Mouse (Mus musculus): ENCODE measurements at regions not wholly inside any gene's neighbourhood (a gene's known extent, or its start where the extent isn't known, plus 50 kb on each side); places are given as distances from the start of the nearest gene placed in this dataset.

DNA sequence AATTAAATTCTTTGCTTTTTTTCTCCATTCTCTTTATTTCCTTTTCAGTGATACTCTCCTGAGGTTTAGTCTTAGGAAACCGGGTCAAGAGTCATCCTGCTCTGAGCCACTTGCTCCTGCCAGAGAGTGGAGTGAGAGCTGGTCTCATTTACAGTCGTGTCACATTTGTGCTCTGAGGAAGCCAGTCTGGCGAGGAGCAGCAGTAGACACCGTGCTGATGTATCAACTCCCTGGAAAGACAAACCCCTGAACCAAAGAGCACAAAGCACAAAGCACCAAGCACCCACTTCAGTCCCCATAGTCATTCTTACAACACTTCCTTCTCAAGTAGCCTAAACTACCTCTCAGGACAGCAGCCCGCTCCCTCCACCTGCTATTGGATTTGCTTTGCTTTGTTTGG is 390.7 kb downstream of the Wdr11 start:
- DNase-seq (ENCODE audit: low spot score), result peak; percentile 30

DNA sequence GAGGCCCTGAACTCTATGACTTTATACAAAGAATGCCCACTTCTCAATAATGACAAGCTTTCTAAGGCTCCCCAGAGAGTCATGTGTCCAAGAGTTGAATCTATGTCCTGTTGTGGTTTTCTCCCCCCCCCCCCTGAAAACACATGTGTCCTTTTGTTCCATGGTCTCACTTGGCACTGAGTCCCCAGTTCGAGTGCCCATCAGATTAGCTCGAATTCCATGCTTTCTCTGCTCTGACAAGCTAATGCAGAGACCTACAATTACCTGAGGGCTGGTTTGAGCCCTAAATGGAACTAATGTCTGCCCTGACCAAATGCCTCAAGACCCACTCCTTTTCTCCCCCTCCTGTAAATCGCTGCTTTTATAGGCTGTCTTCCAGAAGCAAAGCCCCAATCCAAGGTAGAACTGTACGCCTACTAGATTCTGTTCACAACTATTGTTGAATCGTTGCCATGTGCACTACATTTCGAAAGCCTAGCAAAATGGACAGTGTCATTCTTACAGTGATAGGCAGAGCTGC is 392.0 kb downstream of the Wdr11 start:
- no peak for DNase-seq (ENCODE audit: low spot score)

DNA sequence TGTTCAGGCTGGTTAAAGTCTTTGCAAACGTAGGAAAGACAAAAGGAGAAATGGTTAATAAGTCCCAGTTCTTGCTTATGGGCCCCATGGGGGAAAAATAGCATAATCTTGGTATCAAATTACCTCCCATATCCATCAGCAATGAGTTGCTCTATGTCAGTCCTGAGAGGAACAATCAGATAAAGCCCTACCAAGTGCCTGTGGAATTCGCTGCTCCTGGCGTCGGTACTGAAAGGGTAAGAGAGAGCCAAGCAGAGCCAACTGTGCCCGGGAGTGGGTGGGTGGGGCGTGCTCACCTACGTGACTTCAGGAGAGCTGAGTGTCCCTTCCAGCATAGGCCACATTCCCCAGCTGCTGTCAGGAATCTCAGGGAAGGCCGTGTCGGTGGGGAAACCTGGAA is 392.7 kb downstream of the Wdr11 start:
- DNase-seq (ENCODE audit: low spot score), result peak; percentile 73

DNA sequence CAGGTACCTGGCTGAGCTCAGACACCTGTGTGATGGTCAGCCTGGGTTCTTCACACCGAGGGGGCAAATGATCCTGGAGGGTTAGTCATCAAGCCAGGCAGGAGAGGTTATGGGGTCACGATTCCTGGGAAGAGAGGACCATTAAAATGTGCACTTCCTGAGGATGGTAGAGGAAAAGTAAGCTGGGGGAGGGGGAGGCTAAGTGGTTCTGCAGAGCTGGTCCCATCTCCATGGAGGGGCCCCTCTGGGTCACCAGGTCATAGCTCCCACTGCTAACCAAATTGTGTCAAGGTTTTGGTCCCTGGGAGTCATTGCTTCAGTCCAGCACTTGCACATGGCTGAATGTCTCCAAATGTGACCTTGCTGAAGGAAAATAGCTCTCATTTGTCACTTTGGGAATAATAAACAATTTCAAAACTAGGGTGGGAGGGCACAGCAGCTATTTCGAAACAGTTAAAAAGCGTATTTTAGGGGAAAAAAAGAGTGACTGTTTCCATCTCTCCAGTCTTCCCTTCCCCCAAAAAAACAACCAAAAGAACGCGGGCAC is 395.5 kb downstream of the Wdr11 start:
- peak; percentile 28 for DNase-seq (ENCODE audit: low spot score)

DNA sequence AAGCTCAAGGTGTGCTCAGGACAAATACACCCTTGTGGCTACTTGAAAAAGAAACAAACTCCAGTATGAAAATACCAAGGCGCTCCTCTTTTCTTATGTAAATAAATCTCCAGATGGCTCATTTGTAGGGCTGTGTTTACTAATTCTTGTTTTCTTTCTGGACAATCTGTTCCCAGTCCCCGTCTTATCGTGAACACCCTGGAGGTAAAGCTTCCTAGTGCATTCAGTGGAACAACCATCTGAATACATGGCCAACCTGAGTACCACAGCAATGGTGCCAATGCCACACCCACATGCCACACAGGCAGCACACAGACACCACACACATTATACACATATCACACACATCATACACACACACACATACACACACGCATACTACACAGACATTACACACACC is 396.1 kb downstream of the Wdr11 start:
- peak; percentile 26 for DNase-seq (ENCODE audit: low spot score)

DNA sequence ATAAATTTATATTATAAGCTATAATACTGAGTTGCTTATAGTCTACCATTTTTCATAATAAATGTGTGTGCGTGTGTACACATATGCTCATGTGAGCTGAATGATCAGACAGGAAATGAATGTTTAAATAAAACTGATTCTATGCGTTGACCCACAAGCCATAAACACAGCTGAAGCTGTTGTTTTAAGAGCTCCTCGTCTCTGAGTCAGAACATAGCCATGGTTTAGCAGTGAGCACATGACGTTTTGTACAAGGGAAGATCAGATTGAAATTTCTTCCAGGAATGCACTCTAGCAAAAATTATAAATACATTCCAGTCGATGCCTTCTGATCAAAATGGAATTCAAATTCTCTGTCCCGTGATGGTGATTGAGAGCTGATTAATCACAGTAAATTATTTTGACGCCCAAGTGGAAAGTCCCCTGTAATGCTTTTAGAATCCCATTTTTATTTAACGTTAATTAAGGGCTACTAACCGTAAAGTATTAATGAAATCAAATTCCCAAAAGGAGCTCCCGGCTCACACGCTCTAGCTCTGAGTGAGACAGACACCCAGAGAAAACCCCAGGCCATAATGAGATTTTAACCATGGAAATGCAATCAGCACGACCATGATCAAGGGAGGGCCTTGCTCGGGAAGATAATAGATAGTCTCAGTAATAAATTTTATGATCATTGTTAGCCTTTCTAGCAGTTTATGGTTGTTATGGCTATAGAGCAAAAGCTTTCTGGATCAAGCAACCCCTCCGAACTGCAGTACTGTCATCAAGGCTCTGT is 402.0 kb downstream of the Wdr11 start:
- no peak for DNase-seq (ENCODE audit: low spot score)

DNA sequence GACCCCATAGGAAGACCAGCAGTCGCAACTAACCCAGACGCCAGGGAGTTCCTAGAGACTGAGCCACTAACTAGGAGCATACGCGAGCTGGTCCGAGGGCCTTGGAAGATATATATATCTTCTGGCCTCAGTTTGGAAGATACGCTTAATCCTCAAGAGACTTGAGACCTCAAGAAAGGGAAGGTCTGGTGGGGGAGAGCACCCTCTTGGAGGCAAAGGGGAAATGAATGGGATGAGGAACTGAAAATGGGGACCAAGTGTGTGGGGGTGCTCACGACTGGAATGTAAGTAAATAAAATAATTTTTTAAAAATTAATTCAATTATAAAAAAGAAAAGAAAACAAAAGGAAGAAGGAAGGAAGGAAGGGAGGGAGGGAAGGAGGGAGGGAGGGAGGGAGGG is 403.9 kb downstream of the Wdr11 start:
- DNase-seq (ENCODE audit: low spot score), result no peak

DNA sequence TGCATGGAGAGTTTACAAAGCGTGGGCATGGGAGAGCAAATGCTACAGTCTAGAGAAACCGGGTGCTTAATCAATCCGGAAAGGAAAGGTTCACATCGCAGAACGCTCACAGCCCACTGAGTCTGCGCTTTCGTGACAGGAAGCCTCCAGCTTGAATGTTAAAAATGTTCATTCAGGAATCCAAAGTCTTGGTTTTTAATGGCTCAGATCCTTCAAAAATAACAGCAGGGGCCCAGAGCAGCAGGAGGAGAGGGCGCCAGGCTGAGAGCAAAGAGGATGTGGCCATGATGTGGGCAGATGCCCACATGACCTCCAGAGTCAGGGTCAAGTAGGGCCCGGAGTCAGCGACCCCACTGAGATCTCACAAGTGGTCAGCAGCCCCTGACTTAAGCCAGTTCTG is 409.4 kb downstream of the Wdr11 start:
- no peak for DNase-seq (ENCODE audit: low spot score)

DNA sequence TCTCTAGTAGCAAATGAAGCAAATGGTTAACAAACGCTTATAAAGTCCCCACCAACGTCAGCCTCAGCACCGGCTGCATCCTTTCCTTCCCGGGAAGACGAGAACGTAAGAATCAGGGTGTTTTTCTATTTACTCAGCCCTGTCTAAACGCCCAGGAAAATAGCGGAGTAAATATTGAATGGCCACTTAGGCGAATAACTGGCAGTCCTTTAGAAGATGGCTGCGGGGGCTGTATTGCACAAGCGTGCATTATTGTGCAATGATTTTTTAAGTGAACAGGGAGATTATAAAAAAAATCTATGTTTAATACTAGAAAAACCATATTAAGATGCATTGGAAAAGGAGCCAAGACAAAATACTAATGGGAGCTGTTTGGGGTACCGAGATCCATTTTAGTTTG is 410.3 kb downstream of the Wdr11 start:
- DNase-seq (ENCODE audit: low spot score), result peak; percentile 75

DNA sequence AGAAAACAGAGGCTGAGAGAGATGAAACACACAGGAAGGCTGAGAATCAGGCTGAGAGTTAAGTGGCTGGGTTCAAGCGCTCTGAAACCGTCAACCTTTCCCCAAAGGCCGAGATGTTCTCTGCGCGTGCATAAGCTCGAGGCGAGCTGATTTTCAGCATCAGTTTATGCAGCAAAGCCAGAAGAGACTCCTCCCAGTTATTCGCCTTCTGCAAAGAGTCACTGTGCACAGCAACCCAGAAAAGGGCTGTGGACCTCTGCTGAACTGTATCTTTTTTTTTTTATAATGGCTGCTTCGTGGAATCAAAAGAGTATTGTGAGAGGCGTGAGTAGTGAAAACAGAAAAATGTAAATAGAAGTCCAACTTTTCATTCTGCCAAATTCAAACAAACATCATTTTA is 413.7 kb downstream of the Wdr11 start:
- no peak for DNase-seq (ENCODE audit: low spot score)

DNA sequence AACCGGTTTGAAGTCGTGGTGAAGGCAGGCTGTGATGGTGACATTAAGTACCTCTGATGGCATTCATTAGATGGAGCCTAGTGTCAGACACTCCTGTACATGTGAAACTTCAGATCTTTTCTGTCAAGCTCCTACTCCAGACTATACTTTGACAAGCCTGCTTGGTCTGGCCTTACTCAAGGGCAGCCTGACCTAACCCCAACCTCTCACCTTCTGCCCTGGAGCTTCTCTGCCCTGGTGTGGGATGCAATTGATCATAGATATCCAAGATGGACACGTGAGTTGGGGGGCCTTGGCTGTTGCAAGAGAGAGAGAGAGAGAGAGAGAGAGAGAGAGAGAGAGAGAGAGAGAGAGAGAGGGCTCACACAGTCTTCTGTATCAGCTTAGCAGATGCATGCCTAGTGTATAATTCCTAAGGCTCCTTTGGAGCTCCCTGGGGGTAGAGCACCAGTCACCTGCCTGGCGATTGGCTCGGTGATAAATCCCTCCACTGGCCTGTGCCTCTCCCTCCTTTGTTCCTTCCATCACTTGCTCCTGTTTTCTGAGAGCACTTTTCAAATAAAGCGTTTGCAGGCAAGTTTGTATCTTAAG is 416.4 kb downstream of the Wdr11 start:
- DNase-seq (ENCODE audit: low spot score), result no peak

DNA sequence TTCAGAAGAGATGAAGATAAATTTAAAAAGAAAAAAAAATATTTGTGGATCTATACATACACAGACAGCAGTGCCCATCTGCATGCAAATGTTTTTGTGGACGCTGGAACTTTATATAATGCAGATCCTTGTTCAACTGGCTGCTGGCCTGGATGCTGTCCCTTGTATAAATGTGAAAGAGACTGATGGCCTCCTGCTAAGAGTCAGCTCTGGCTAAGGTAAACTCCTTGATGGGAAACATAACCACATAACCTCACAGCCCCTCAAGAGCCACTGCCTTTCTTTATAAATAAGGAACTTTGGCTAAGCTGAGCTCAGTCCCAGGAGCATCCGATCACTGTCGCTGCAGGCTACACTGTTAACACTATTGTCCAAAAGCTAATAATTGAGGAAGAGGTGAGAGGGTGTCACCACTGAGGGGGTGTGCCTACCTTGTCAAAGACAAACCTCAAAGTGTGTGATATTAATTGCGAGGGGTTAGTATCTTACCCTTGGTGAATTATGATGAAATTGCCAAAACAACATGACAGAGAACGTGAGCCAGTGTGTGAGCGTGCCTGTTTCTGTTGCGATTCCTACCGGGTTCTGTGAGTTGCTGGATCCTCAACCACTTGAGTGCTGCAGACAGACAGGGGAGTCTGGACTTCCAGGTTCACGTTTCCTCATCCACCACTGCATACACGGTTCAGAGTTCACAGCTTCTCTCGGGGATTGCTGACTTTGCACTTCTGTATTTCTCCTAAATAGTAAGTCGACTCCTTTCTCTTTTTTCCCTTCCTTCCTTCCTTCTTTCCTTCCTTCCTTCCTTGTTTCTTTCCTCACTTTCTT is 417.1 kb downstream of the Wdr11 start:
- no peak for DNase-seq (ENCODE audit: low spot score)

DNA sequence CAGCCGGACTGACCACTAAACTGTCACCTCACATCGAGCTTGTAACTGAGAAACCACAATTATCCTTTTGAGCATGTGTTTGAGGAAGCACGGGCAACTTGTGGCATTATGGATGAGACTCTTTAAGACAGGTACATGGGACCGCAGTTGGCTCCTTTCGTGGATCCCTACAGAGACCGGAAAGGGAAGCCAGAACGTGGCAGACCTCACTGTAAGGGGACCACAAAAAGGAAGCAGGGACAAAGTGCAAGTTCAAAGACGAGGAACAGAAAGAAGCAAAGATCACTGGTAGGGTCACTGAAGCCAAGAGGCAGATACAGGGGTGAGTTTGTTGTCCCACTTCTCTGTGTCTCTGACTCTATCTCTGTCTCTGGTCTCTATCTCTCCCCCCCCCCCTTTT is 420.4 kb downstream of the Wdr11 start:
- DNase-seq (ENCODE audit: low spot score), result no peak

DNA sequence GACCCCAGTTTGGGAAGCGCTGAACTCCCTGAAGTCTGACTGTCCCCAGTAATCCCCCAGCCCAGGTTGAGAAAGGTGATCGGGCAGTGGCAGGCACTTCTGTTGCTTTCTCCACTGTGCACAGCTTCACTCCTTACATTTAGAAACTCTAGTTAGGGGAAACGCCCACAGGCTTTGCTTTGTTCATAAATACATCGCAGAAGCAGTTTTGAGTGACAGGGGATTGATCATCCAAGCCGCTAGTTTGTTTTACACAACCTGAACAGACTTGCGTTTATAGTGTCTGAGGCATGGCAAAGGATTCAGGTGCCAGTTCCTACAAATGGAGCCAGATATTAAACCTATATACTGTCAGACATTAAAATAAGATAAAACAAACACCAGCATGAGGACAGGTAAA is 421.4 kb downstream of the Wdr11 start:
- DNase-seq (ENCODE audit: low spot score), result no peak

DNA sequence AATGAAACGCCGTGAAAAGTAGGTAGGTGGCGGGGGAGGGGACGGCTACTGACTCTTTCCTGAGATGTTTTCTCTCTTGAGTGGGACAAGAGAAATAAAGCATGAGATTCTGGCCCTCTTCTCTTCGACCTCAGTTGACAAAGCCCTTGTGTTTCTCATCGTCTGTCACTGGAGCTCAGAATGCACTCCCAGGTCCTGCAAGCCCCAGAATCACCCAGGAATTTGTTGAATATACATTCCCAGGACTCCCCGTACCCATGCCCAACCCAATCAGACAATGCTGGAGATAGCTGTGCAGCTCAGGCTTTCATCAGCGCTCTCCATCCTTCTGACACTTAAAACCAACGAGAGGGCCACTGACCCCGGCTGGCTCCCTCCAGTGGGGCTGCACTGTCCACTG is 422.9 kb downstream of the Wdr11 start:
- no peak for DNase-seq (ENCODE audit: low spot score)

DNA sequence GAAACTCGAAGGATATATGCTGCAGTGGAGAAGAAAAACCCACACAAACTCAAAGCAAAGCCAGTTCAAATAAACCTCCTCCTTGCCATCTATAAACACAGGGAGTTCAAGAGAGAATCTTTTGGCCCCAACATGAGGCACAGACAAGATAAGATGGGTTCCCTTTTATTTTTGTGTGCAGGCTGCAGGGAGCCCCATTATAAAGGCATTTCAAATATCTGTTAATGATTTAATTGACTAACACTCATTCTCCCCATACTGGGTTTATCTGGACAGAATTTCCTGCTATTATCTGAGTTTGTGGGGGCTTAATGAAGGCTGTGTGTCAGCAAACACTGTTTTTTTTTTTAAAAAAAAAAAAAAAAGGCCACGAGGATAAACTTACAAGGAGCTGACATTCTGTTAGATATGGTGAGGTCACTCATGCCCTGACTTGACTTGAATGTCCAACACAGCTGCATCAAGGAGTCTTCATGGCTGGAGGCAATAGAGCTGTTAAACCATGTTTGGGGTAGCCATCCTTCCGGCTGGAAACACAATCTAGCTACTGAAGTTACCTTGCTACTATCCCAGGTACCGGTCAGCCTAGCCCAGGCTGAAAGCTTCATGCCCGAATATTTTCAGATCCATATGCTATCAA is 423.8 kb downstream of the Wdr11 start:
- DNase-seq (ENCODE audit: low spot score), result no peak

DNA sequence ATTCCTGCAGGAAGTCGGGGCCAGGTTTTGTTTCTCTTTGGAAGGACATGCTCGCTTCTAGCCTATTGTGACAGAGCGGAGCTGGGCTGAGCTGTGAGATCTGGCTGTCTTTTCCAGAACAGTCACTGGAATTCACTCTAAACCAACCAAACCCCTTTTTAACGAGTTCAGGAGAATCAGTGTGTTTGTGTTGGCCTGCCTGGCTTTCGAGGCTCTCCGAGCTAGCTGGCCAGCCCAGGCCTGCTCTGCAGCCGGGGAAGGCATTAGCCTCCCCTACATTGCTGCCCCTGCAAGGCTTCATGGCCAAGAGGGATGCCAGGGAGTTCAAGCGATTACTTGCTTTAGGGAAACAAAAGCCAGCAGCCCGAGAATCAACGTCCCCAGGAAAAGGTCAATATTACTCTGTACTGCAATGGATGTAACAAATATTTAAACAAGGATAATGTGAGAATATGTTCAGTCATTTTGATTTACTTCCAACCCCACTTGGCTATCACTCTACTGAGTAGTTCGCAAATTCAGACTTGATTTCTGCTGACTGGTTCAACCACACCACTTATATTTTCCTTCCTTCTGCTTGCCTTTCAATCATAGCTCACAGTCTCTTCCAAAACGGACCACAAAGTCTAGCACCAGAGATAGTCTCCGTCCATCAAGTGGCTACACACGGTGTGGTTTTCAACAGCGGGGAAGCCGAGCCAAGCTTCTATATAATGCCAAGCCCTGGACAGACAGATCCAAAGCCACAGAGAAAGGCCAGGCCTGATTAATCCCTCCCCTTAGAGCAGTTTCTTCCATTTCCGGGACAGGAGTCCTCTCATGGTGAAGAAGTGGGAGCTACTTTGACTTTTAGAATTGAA is 424.6 kb downstream of the Wdr11 start:
- no peak for DNase-seq (ENCODE audit: low spot score)

DNA sequence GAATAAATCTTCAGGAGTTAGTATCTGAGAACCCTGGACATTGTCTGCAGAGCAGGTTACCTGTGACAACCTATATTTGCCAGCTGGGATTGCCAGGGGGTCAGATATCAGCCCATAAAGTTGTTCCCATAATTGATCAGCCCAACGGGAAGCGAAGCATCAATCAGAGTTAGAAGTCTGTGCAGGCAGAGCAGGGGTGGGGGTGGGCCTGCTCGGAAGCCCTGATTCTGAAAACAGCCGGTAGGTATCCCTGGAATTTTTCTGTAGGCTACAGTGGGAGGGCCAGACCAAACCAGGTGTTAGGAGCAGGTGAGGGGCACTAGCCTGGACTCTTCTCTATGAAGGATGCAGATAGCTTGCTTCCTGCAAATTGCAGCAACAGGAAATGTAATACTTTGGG is 427.2 kb downstream of the Wdr11 start:
- no peak for DNase-seq (ENCODE audit: low spot score)

DNA sequence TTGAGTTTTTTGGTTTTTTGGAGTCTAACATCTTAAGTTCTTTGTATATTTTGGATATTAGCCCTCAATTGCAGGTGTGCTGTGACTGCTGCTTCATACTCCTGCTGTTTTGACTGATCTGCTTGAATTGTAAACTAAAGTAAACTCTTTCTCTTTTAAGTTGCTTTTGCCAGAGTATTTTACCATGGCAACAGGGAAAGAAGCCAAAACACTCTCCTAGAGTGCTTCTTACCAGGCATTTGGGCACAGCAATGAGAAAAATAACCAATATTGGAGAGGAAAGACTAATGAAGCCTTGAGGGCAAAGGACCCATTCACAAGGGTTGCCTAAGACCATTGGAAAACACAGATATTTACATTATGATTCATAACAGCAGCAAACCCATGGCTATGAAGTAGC is 437.3 kb downstream of the Wdr11 start:
- peak; percentile 74 for DNase-seq (ENCODE audit: low spot score)

DNA sequence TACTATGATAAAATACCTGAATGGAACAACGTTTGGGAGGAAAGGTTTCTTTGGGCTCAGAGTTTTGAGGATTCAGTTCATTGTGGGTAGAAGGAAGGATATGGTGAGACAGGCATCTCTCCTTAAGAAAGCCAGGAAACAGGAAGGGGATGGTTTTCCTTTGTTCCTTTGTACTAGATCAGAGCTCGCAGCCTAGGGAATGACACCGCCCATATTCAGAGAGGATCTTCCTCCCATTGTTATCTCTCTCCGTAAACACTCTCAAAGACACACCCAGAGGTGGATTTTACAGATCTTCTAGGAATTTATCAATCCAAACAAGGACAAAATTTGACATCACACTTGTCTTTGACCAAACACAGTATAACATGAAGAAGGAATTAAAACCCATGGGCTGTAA is 439.0 kb downstream of the Wdr11 start:
- DNase-seq (ENCODE audit: low spot score), result no peak

DNA sequence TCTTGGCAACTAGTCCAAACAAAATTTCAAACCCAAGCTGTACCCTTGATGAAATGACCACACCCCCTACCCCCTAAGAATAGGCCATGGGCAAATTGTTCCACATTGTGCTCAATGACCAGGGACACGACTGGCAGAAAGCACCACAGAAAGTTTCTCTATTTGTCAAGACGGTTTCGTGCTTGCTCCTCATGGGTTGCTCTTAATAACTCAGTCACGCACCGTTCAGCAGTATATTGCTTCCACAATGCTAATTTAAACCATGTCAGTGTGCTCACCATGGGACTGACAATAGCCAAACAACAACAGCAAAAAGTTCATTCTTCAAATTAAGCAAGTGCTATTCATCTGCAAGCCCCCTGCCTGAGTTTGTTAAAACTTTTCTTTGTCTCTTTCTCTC is 444.6 kb downstream of the Wdr11 start:
- DNase-seq (ENCODE audit: low spot score), result no peak

All from lung, postnatal 25 days (tissue).